Mouse (Mus musculus) spleen, postnatal 0 days (tissue): ENCODE data around the gene BC025446. TPM values are rescaled to one million over a fixed set of nuclear protein-coding genes. Genes with fewer than 3 reads are reported as not detected.

Source experiments
- polyA plus RNA-seq: library from polyadenylated mRNA; unstranded; fragments of >200 nt; fragmentation: Nextera tagmentation; extraction: Ambion mirVana; gene quantifications from 2 replicates; pipeline ENCODE4 v1.2.1, GENCODE M21; 2015

BC025446 gene
- polyA plus RNA-seq, result not detected in 2 replicates

DNA sequence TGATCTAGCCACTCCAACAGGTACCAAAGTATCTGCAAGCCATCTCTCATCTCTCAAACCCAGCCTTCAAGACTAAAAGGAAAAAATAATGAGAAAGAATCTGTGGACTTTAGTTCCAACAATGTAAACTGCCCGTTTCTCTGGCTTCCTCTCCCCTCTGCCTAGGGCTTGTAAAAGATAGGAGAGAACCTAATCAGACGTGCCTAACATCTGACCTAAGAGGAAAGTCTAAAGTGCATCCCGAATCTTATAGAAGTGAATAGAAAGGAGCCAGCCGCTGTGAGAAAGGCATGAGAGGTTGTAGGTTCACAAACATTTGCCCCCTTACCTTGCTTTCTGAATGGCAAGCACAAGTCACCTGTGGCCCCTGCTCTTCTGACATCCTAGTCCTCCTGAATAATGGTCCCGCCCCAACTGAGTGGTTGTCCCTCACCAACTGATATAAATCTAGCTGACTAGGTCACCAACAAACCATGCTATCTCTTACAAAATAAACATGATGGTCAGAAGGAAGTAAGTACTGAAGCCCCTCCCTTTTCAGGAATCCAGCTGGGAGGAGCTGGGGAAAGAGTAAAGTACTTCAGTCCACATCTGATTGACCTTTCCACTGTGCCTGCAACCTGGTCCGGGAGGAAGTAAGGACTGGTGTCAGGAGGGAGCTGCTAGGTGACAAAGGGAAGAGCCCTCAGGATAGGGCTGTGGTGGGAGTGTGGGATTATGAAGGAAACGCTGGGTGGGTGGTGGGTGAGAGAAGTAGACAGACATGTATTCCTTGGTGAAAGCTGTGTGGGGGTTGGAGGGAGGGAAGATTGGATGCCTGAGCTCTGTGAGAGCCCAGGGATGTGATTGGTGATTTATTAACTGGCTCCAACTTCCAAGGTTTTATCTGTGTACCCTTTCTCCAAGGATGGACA is at the start of gene BC025446:
TSS of gene BC025446 (plus strand) at position 599 of the 914 bp plus-strand sequence.

GRCm38 (mm10) chr15:75268121-75268520 is 51.9 kb downstream of the BC025446 start, which contains the start of gene Ly6f:
Gene Ly6f, plus strand, starts transcription at chr15:75268421.

Other genes with a start within 250 kb of the BC025446 start
- gene Ly6i, start 232.9 kb upstream of the BC025446 start, polyA plus RNA-seq, result 0.41 and 1.7 TPM in 2 replicates
- 45.3 and 72.1 TPM in 2 replicates for gene Ly6a, start 218.3 kb upstream of the BC025446 start, polyA plus RNA-seq
- gene Ly6c1, start 167.5 kb upstream of the BC025446 start, polyA plus RNA-seq, result 68.4 and 88.6 TPM in 2 replicates
- 128 and 190 TPM in 2 replicates for gene Ly6c2, start 104.4 kb upstream of the BC025446 start, polyA plus RNA-seq
- gene Ly6g, start 61.1 kb upstream of the BC025446 start, polyA plus RNA-seq, result 15.3 and 21.5 TPM in 2 replicates
- gene Ly6f, start 52.0 kb downstream of the BC025446 start, polyA plus RNA-seq, result not detected in 2 replicates